Comparison of ENCODE assay signal across 14 mouse cellular contexts in the genomic region with DNA sequence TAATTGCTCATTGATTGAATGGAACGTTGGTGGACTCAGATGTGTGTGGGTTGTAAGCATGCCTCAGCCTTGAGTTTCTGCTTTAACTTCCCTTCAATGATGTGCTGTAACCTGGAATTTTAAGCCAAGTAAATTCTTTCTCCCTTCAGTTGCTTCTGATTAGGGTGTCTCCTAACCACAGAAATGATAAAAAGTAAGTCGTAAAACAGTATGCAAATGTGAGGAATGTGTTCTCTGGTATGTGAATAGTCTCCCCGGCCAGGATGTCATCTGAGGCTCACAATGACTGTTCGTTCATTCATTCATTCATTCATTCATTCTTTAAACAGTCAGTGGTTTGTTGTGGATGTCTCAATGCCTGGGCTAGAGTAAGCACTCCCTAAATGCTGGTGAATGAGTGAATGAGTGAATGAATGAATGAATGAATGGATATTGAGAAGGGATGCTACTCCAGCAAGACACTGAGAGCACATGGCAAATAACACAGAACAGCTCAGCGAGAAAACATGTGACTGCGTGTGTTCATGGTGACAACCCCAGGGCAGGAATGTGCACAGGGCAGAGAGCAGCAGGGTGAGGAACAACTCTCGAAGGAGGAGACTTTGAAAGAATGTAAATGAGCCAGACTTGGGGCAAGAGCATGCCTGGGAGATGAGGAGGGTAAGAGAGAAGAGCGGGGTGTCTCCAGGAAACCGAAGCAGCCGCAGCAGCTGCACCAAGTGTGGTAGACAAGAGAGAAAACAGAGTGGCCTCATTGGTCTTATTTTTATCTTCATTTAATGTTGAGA. TPM values are rescaled to one million over a fixed set of nuclear protein-coding genes. Genes with fewer than 3 reads are reported as not detected.
DNase-seq lines count a peak whose midpoint lies in the region; ATAC-seq and TF ChIP-seq lines count a peak whose summit lies in the region.
"Had no signal": no experiment of that assay in that cellular context is flagged by ENCODE, and none has a peak within 500 bp of the region (broad histone marks: within the 10 kb centered on the region; RNA-seq: fewer than 3 reads in every experiment).

No protein-coding gene starts in this region.

- H3K4me3 ChIP-seq in heart, postnatal 0 days (ENCODE audit: low read depth, low read length): no peak overlapping the region
- H3K4me3 ChIP-seq in megakaryocyte, embryonic 14.5 days (replicated peaks): peak overlapping the region; percentile 99
- peak overlapping the region; percentile 88 for H3K4me3 ChIP-seq in myocyte

- H3K9ac ChIP-seq in heart, postnatal 0 days (replicated peaks; ENCODE audit: low read depth, low read length): no peak overlapping the region
- H3K9ac ChIP-seq: liver, embryonic 15.5 days had no signal

- no peak for TF ChIP-seq CTCF in heart, postnatal 0 days (IDR thresholded peaks at IDR 0.05; ENCODE audit: low read depth)
- TF ChIP-seq CTCF in Patski (IDR thresholded peaks at IDR 0.05): no peak

- intact Hi-C loops in heart, postnatal 10 days (cut with DNase I): no loop called here

- CTCF ChIA-PET in Patski (lab: Charles Lee): no interaction called here

- no peaks in the 10 kb centered on the region for H3K27me3 ChIP-seq in heart, postnatal 0 days (ENCODE audit: control insufficient read depth, insufficient read depth, low read length)
- peaks cover 6% of the 10 kb centered on the region for H3K27me3 ChIP-seq in megakaryocyte, embryonic 14.5 days (replicated peaks)
- H3K27me3 ChIP-seq in Patski (no peaks in the 10 kb centered on the region), myocyte (ENCODE audit: control insufficient read depth, insufficient read depth, insufficient read length) (no peaks in the 10 kb centered on the region)

- H3K27ac ChIP-seq in heart, postnatal 0 days (ENCODE audit: low read depth): no peak overlapping the region
- H3K27ac ChIP-seq: liver, embryonic 15.5 days had no signal

- TF ChIP-seq EP300 in heart, postnatal 0 days (IDR thresholded peaks at IDR 0.05; ENCODE audit: low read depth): no peak

- H3K4me1 ChIP-seq in heart, postnatal 0 days (ENCODE audit: control insufficient read depth, insufficient read depth): peaks cover 47% of the 10 kb centered on the region
- H3K4me1 ChIP-seq in megakaryocyte, embryonic 14.5 days: peaks cover 96% of the 10 kb centered on the region

- DNase-seq in heart, postnatal 0 days (ENCODE audit: low spot score): no peak
- no peak for DNase-seq in heart, postnatal 10 days
- DNase-seq in Patski (ENCODE audit: low read depth, low spot score): no peak
- DNase-seq in left cerebral cortex, adult 18-20 months (ENCODE audit: low spot score in 2 of 2): no peak
- DNase-seq in natural killer cell, adult 2 months (ENCODE audit: low spot score in 2 of 2): no peak
- DNase-seq: cerebellum, adult 11-12 months; kidney, adult 8-10 months; retina, postnatal 1 day had no signal

- no peak overlapping the region for H3ac ChIP-seq in myocyte (ENCODE audit: control insufficient read depth, insufficient read length)

- H3K36me3 ChIP-seq in heart, postnatal 0 days (replicated peaks; ENCODE audit: control insufficient read depth, insufficient read depth, low read length): peaks cover 28% of the 10 kb centered on the region
- peaks cover 61% of the 10 kb centered on the region for H3K36me3 ChIP-seq in megakaryocyte, embryonic 14.5 days (replicated peaks; ENCODE audit: low read length)
- H3K36me3 ChIP-seq in myocyte (ENCODE audit: control insufficient read depth, insufficient read depth): peaks cover 21% of the 10 kb centered on the region

- no peaks in the 10 kb centered on the region for H3K9me3 ChIP-seq in heart, postnatal 0 days (replicated peaks; ENCODE audit: control insufficient read depth, low read length)
- H3K9me3 ChIP-seq in megakaryocyte, embryonic 14.5 days: no peaks in the 10 kb centered on the region
- H3K9me3 ChIP-seq: liver, embryonic 15.5 days had no signal

- in situ Hi-C loops in Patski (cut with MboI; ENCODE audit: low pct_unique_long_range_greater_than_20kb): no loop called here

- POLR2A ChIA-PET in Patski (lab: Charles Lee): interaction anchor here (1.9 to 2.7 kb wide), 3 partner anchors 13 to 26 kb away, joined by 7 to 11 read pairs (median 8); no protein-coding TSS in a partner anchor

- H3K4me2 ChIP-seq in heart, postnatal 0 days (ENCODE audit: low read depth, low read length): peak overlapping the region; percentile 89; the same call in 1 of the 2 replicates
- H3K4me2 ChIP-seq in myocyte (ENCODE audit: low read depth): peak overlapping the region; percentile 88

- peaks cover 62% of the 10 kb centered on the region for H3K79me2 ChIP-seq in myocyte (ENCODE audit: control insufficient read depth, insufficient read depth)

- peak; percentile 48 for TF ChIP-seq POLR2A in myocyte (IDR thresholded peaks at IDR 0.05; ENCODE audit: insufficient read length, low read depth)

- no peak for ATAC-seq in heart, postnatal 0 days (ENCODE audit: insufficient read depth, low read depth)
- no peak for ATAC-seq in megakaryocyte, adult 5-6 weeks (ENCODE audit: poor library complexity, severe bottlenecking)
- peak; percentile 35 for ATAC-seq in Patski

- 80% methylated on average over 10 of the region's 10 CpGs for WGBS in heart, postnatal 0 days

TF ChIP-seq in myocyte, 11 proteins besides CTCF, POLR2A, EP300 and RAD21:
- TF ChIP-seq CEBPB (IDR thresholded peaks at IDR 0.05; ENCODE audit: insufficient read depth, poor library complexity, severe bottlenecking) (no peak), MYOG (IDR thresholded peaks at IDR 0.05; ENCODE audit: control insufficient read depth in 1 of 3, insufficient read depth in 1 of 3, insufficient read length in 2 of 3, low read depth in 2 of 3) (peak; percentile 11 to 76 (median 46)), SRF (IDR thresholded peaks at IDR 0.05; ENCODE audit: control insufficient read depth, insufficient read length, low read depth) (no peak), E2F4 (IDR thresholded peaks at IDR 0.05; ENCODE audit: insufficient read depth) (no peak), TCF3 (IDR thresholded peaks at IDR 0.05; ENCODE audit: insufficient read length, low read depth) (no peak), MAX (IDR thresholded peaks at IDR 0.05; ENCODE audit: low read depth) (peak; percentile 81), POLR2AphosphoS2 (IDR thresholded peaks at IDR 0.05; ENCODE audit: insufficient read length, low read depth) (peak; percentile 62), TCF12 (IDR thresholded peaks at IDR 0.05; ENCODE audit: insufficient read depth, poor library complexity, severe bottlenecking) (peak; percentile 35), USF1 (IDR thresholded peaks at IDR 0.05; ENCODE audit: low read depth) (peak; percentile 38), MYOD1 (IDR thresholded peaks at IDR 0.05; ENCODE audit: control insufficient read depth in 1 of 3, insufficient read length in 2 of 3, low read depth in 2 of 3) (peak; percentile 52 to 70 (median 64)), REST (IDR thresholded peaks at IDR 0.05; ENCODE audit: insufficient read depth, insufficient read length) (no peak)

RNA-seq across cellular contexts. Expression of gene Capn2, which starts 2.4 kb away (rescaled TPM):
- 71.2 and 85.4 TPM in 2 replicates for total RNA-seq in heart, postnatal 0 days (2014; rRNA removed; ENCODE audit: low replicate concordance)
- polyA plus RNA-seq in heart, postnatal 0 days (2015; fragmentation: Nextera tagmentation; extraction: Ambion mirVana): 56.8 and 62.6 TPM in 2 replicates
- total RNA-seq in heart, postnatal 10 days (2021): 10 to 100 TPM; 87.8 to 91.2 TPM
- 46.0 and 47.8 TPM in 2 replicates for polyA plus RNA-seq in megakaryocyte, embryonic 14.5 days (2012; ENCODE audit: insufficient read depth, low replicate concordance)
- 108 and 122 TPM in 2 replicates for total RNA-seq in megakaryocyte, adult 5-6 weeks (2015)
- total RNA-seq in megakaryocyte, adult 5-6 weeks (2017): 174 and 241 TPM in 2 replicates
- polyA plus RNA-seq in Patski (2021) (281 TPM), myocyte (2012; fragmentation: generic; extraction: Trizol) (148 TPM)
- 10 to 100 TPM; 65.1 to 66.8 TPM for total RNA-seq in left cerebral cortex, adult 18-20 months (2021)

RNA-seq across cellular contexts. Expression of gene Capn8, which starts 49.8 kb away (rescaled TPM):
- not detected in 2 replicates for total RNA-seq in heart, postnatal 0 days (2014; rRNA removed; ENCODE audit: low replicate concordance)
- not detected in 2 replicates for polyA plus RNA-seq in heart, postnatal 0 days (2015; fragmentation: Nextera tagmentation; extraction: Ambion mirVana)
- total RNA-seq in heart, postnatal 10 days (2021): not detected
- not detected in 2 replicates for polyA plus RNA-seq in megakaryocyte, embryonic 14.5 days (2012; ENCODE audit: insufficient read depth, low replicate concordance)
- total RNA-seq in megakaryocyte, adult 5-6 weeks (2015): not detected in 2 replicates
- not detected in 2 replicates for total RNA-seq in megakaryocyte, adult 5-6 weeks (2017)
- polyA plus RNA-seq in Patski (2021) (0.06 TPM), myocyte (2012; fragmentation: generic; extraction: Trizol) (not detected)
- total RNA-seq in left cerebral cortex, adult 18-20 months (2021): not detected
- total RNA-seq: layer of hippocampus, adult 18-20 months had no signal
- polyA plus RNA-seq: heart, embryonic 14.5 days; liver, embryonic 15.5 days had no signal
